Mouse (Mus musculus) heart, embryonic 14.5 days (tissue): Measurements from ENCODE around the gene Map1b. TPM values are rescaled to one million over a fixed set of nuclear protein-coding genes. Genes with fewer than 3 reads are reported as not detected.
A peak's percentile ranks its signal among the peaks of the same experiment; 100 is the strongest.

Source experiments
- ATAC-seq: fragments of 200-750 bp; cut with Nextera tagmentation; 2 replicates; pipeline ENCODE4 v1.8.0; 2017; ENCODE audit warnings: low read depth, moderate TSS enrichment; ENCODE audit not compliant: insufficient number of reproducible peaks, insufficient read depth, low FRiP score
- H3K27ac ChIP-seq, 2 experiments: fragments of 200-500 bp in 1 of 2; fragments of 300-500 bp in 1 of 2; sonication (generic) in 1 of 2; replicated peaks in 1 of 2; 2 replicates each; pipeline ENCODE4 v1.5.1; 2012 to 2014; ENCODE audit warnings: low read depth in 2 of 2, low read length in 2 of 2, control low read depth in 1 of 2, mild to moderate bottlenecking in 1 of 2, mixed read lengths in 1 of 2; ENCODE audit not compliant: control insufficient read depth in 1 of 2, insufficient read depth in 1 of 2
- H3K27me3 ChIP-seq: fragments of 300-500 bp; sonication (generic); 2 replicates; pipeline ENCODE4 v1.6.1; 2014; ENCODE audit warnings: mild to moderate bottlenecking, low read length, control low read depth; ENCODE audit not compliant: control insufficient read depth, insufficient read depth
- H3K36me3 ChIP-seq: fragments of 300-500 bp; sonication (generic); 2 replicates; pipeline ENCODE4 v1.6.1; 2014; ENCODE audit warnings: mild to moderate bottlenecking, control low read depth, low read length, mixed read lengths; ENCODE audit not compliant: control insufficient read depth, insufficient read depth
- H3K4me1 ChIP-seq, 2 experiments: fragments of 200-500 bp in 1 of 2; fragments of 300-500 bp in 1 of 2; sonication (generic) in 1 of 2; 2 replicates each; pipeline ENCODE4 v1.6.1; 2012 to 2014; ENCODE audit warnings: low read length in 2 of 2, control low read depth in 1 of 2, mixed read lengths in 1 of 2; ENCODE audit not compliant: control insufficient read depth in 2 of 2, insufficient read depth in 2 of 2
- H3K4me2 ChIP-seq: fragments of 300-500 bp; sonication (generic); 2 replicates; pipeline ENCODE4 v1.6.1; 2014; ENCODE audit warnings: mild to moderate bottlenecking, low read length
- H3K4me3 ChIP-seq, 2 experiments: fragments of 200-500 bp in 1 of 2; fragments of 300-500 bp in 1 of 2; sonication (generic) in 1 of 2; 2 replicates each; pipeline ENCODE4 v1.5.1; 2012 to 2014; ENCODE audit warnings: low read length in 2 of 2, mild to moderate bottlenecking in 2 of 2, control low read depth in 1 of 2, low read depth in 1 of 2, moderate library complexity in 1 of 2; ENCODE audit not compliant: control insufficient read depth in 1 of 2, insufficient read depth in 1 of 2
- H3K9ac ChIP-seq: fragments of 300-500 bp; sonication (generic); 2 replicates; pipeline ENCODE4 v1.6.1; 2014; ENCODE audit warnings: mild to moderate bottlenecking, low read length
- H3K9me3 ChIP-seq: fragments of 300-500 bp; sonication (generic); 2 replicates; pipeline ENCODE4 v1.6.1; 2016; ENCODE audit warnings: low read length, control low read depth; ENCODE audit not compliant: control insufficient read depth
- WGBS: fragments of 180-500 bp; shearing (Covaris S2); extraction: QIAGEN DNeasy Blood & Tissue Kit; methylation state at CpG from one replicate; pipeline ENCODE4 v1.1.7; 2014; 5-methylcytosine and 5-hydroxymethylcytosine counted together
- polyA plus RNA-seq: library from polyadenylated mRNA; unstranded; fragments of >200 nt; fragmentation: Nextera tagmentation; extraction: Ambion mirVana; gene quantifications from 2 replicates; pipeline ENCODE4 v1.2.1, GENCODE M21; 2014

The Map1b gene
- polyA plus RNA-seq, 1 experiment from 2014 or later: 135 TPM

- H3K27ac ChIP-seq: no peak overlapping the region
- no peaks in the 10 kb centered on the region for H3K27me3 ChIP-seq
- no peak overlapping the region for H3K9ac ChIP-seq
- WGBS: 56% methylated on average over 4 of the region's 4 CpGs
- no peak overlapping the region for H3K4me2 ChIP-seq
- H3K36me3 ChIP-seq: peaks cover 19% of the 10 kb centered on the region
- H3K4me1 ChIP-seq: peaks cover 6 to 10% of the 10 kb centered on the region in 2 experiments; a peak in 3 of 4 replicates
- H3K4me3 ChIP-seq: no peak overlapping the region
- no peak for ATAC-seq
- no peaks in the 10 kb centered on the region for H3K9me3 ChIP-seq
These were observed 117.0 kb downstream of the Map1b start for GRCm38 (mm10) chr13:99399373-99399772.

- WGBS: 84% methylated on average over 12 of the region's 12 CpGs
- H3K27ac ChIP-seq: no peak overlapping the region
- H3K9me3 ChIP-seq: no peaks in the 10 kb centered on the region
- H3K4me2 ChIP-seq: no peak overlapping the region
- no peaks in the 10 kb centered on the region for H3K27me3 ChIP-seq
- no peak overlapping the region for H3K9ac ChIP-seq
- H3K36me3 ChIP-seq: peaks cover 8% of the 10 kb centered on the region
- no peak for ATAC-seq
- peaks cover 6 to 10% of the 10 kb centered on the region in 2 experiments; a peak in 3 of 4 replicates for H3K4me1 ChIP-seq
- H3K4me3 ChIP-seq: no peak overlapping the region
These were observed 118.1 kb downstream of the Map1b start for GRCm38 (mm10) chr13:99398149-99398701.

- no peak overlapping the region for H3K4me2 ChIP-seq
- no peak for ATAC-seq
These were observed 119.1 kb downstream of the Map1b start for GRCm38 (mm10) chr13:99397228-99397627.

GRCm38 (mm10) chr13:99395531-99395930, 120.8 kb downstream of the Map1b start:
- Histone ChIP-seq H3K36me3 (peaks cover 5% of the 10 kb centered on the region), H3K9me3 (no peaks in the 10 kb centered on the region), H3K9ac (no peak overlapping the region), H3K4me2 (no peak overlapping the region), H3K4me1 (peaks cover 6 to 10% of the 10 kb centered on the region in 2 experiments; a peak in 3 of 4 replicates), H3K27me3 (no peaks in the 10 kb centered on the region), H3K4me3 (no peak overlapping the region), H3K27ac (peak overlapping the region; percentile 70 to 72)
- no peak for ATAC-seq
- 57% methylated on average over 12 of the region's 12 CpGs for WGBS

More at GRCm38 (mm10) chr13:99397228-99397627, 119.1 kb downstream of the Map1b start:
- 75% methylated on average over 7 of the region's 7 CpGs for WGBS
- Histone ChIP-seq H3K9me3 (no peaks in the 10 kb centered on the region), H3K27me3 (no peaks in the 10 kb centered on the region), H3K36me3 (peaks cover 6% of the 10 kb centered on the region), H3K27ac (no peak overlapping the region), H3K9ac (no peak overlapping the region), H3K4me3 (no peak overlapping the region), H3K4me1 (peaks cover 6 to 10% of the 10 kb centered on the region in 2 experiments; a peak in 3 of 4 replicates)

- H3K27ac ChIP-seq: peak overlapping the region in 1 of 2 experiments; percentile 72; a peak in 1 of 4 replicates
- ATAC-seq: no peak
- WGBS: 68% methylated on average over 3 of the region's 3 CpGs
These were observed 121.6 kb downstream of the Map1b start for GRCm38 (mm10) chr13:99394694-99395093.

GRCm38 (mm10) chr13:99393128-99393527, 123.2 kb downstream of the Map1b start:
- peaks cover 3 to 7% of the 10 kb centered on the region in 2 experiments; a peak in 3 of 4 replicates for H3K4me1 ChIP-seq
- no peak for ATAC-seq
- WGBS: 75% methylated on average over 3 of the region's 3 CpGs

More at GRCm38 (mm10) chr13:99394694-99395093, 121.6 kb downstream of the Map1b start:
- Histone ChIP-seq H3K9ac (no peak overlapping the region), H3K36me3 (no peaks in the 10 kb centered on the region; the same call in none of the 2 replicates), H3K27me3 (no peaks in the 10 kb centered on the region), H3K4me1 (peaks cover 6 to 10% of the 10 kb centered on the region in 2 experiments; a peak in 3 of 4 replicates), H3K4me2 (no peak overlapping the region), H3K9me3 (no peaks in the 10 kb centered on the region), H3K4me3 (no peak overlapping the region)

GRCm38 (mm10) chr13:99391417-99391816, 124.9 kb downstream of the Map1b start:
- Histone ChIP-seq H3K9ac (no peak overlapping the region), H3K27me3 (no peaks in the 10 kb centered on the region), H3K36me3 (no peaks in the 10 kb centered on the region; the same call in 1 of the 2 replicates), H3K9me3 (no peaks in the 10 kb centered on the region), H3K4me3 (no peak overlapping the region), H3K4me1 (peaks cover 2 to 5% of the 10 kb centered on the region in 2 experiments; a peak in 2 of 4 replicates), H3K4me2 (no peak overlapping the region), H3K27ac (no peak overlapping the region)
- 63% methylated on average over 3 of the region's 3 CpGs for WGBS
- no peak for ATAC-seq

More at GRCm38 (mm10) chr13:99393128-99393527, 123.2 kb downstream of the Map1b start:
- no peak overlapping the region for H3K4me2 ChIP-seq
- H3K27me3 ChIP-seq: no peaks in the 10 kb centered on the region
- no peak overlapping the region for H3K27ac ChIP-seq
- no peaks in the 10 kb centered on the region for H3K9me3 ChIP-seq
- no peaks in the 10 kb centered on the region; the same call in none of the 2 replicates for H3K36me3 ChIP-seq
- H3K4me3 ChIP-seq: no peak overlapping the region
- H3K9ac ChIP-seq: no peak overlapping the region
